Mouse (Mus musculus): ENCODE measurements around the gene Rcan3.

- no peak for TF ChIP-seq POLR2A (IDR thresholded peaks at IDR 0.05; ENCODE audit: low read depth, low read length)
- TF ChIP-seq CTCF (IDR thresholded peaks at IDR 0.05; ENCODE audit: extremely low read depth, insufficient read depth, insufficient read length, insufficient replicate concordance), result no peak
Observed at GRCm38 (mm10) chr4:135404916-135405315, 28.7 kb downstream of the Rcan3 start.

Data from spleen, adult 2 months (tissue).